Mouse (Mus musculus) c-Kit-negative CD71-positive TER-119-positive erythroid progenitor cells, embryonic 14.5 days (primary cell): ENCODE measurements around the gene Clpsl2.
"Not testable (repeated sequence)": the region's sequence is repeated elsewhere in the genome, so short reads cannot be mapped to it uniquely, and the experiment has no call there.

Experiments
- DNase-seq: peaks from one replicate; pipeline ENCODE4 v3.0.0-alpha.2; 2013; ENCODE audit warnings: low read depth, low spot score

Gene Clpsl2

GRCm38 (mm10) chr17:28521071-28521726, 28.0 kb upstream of the Clpsl2 start:
- DNase-seq, result no peak

- no peak for DNase-seq
Measured at GRCm38 (mm10) chr17:28521920-28522319, 27.3 kb upstream of the Clpsl2 start.

GRCm38 (mm10) chr17:28522623-28523354, 26.4 kb upstream of the Clpsl2 start:
- no peak for DNase-seq

- no peak for DNase-seq
Measured at GRCm38 (mm10) chr17:28523355-28524008, 25.7 kb upstream of the Clpsl2 start.

- DNase-seq, result no peak
Measured at GRCm38 (mm10) chr17:28524009-28524695, 25.1 kb upstream of the Clpsl2 start.

GRCm38 (mm10) chr17:28524831-28525430, 24.3 kb upstream of the Clpsl2 start:
- no peak for DNase-seq

- no peak for DNase-seq
Measured at GRCm38 (mm10) chr17:28527184-28528042, 21.8 kb upstream of the Clpsl2 start.

- peak; percentile 45 for DNase-seq
Measured at GRCm38 (mm10) chr17:28528043-28528351, 21.2 kb upstream of the Clpsl2 start.

GRCm38 (mm10) chr17:28529116-28529515, 20.1 kb upstream of the Clpsl2 start:
- DNase-seq, result no peak

- DNase-seq, result no peak
Measured at GRCm38 (mm10) chr17:28530506-28530905, 18.7 kb upstream of the Clpsl2 start, which contains the start of gene Armc12. TSS of gene Armc12 (plus strand) at chr17:28530806.

- no peak for DNase-seq
Measured at GRCm38 (mm10) chr17:28531946-28532345, 17.3 kb upstream of the Clpsl2 start.

- DNase-seq, result no peak
Measured at GRCm38 (mm10) chr17:28532557-28532956, 16.7 kb upstream of the Clpsl2 start.

GRCm38 (mm10) chr17:28533327-28533726, 15.9 kb upstream of the Clpsl2 start:
- DNase-seq, result no peak

GRCm38 (mm10) chr17:28537881-28538280, 11.3 kb upstream of the Clpsl2 start:
- no peak for DNase-seq

- DNase-seq, result no peak
Measured at GRCm38 (mm10) chr17:28546925-28547324, 2.3 kb upstream of the Clpsl2 start.

- no peak for DNase-seq
Measured at GRCm38 (mm10) chr17:28548550-28548949, 661 bp upstream of the Clpsl2 start.

- no peak for DNase-seq
Measured at GRCm38 (mm10) chr17:28553040-28553793, 4.0 kb downstream of the Clpsl2 start.

GRCm38 (mm10) chr17:28554021-28554420, 4.8 kb downstream of the Clpsl2 start:
- not testable (repeated sequence) for DNase-seq

GRCm38 (mm10) chr17:28556635-28557396, 7.6 kb downstream of the Clpsl2 start:
- no peak for DNase-seq
